Mouse (Mus musculus): ENCODE measurements around the gene BC048562.

The BC048562 gene

GRCm38 (mm10) chr9:108451170-108451493 is 14.8 kb downstream of the BC048562 start:
- peak; percentile 77 for DNase-seq

- DNase-seq: no peak
These were observed 15.4 kb downstream of the BC048562 start for GRCm38 (mm10) chr9:108451519-108452160.

GRCm38 (mm10) chr9:108452291-108452906 is 16.1 kb downstream of the BC048562 start:
- DNase-seq: peak; percentile 93

- DNase-seq: no peak
These were observed 16.6 kb downstream of the BC048562 start for GRCm38 (mm10) chr9:108452911-108453310.

- no peak for DNase-seq
These were observed 17.2 kb downstream of the BC048562 start for GRCm38 (mm10) chr9:108453458-108453857.

GRCm38 (mm10) chr9:108454429-108454828 is 18.1 kb downstream of the BC048562 start:
- DNase-seq: no peak

GRCm38 (mm10) chr9:108455747-108456571 is 19.7 kb downstream of the BC048562 start:
- DNase-seq: no peak

- DNase-seq: no peak
These were observed 20.7 kb downstream of the BC048562 start for GRCm38 (mm10) chr9:108456953-108457352.

GRCm38 (mm10) chr9:108459939-108460318 is 23.6 kb downstream of the BC048562 start:
- DNase-seq: no peak

- peak; percentile 87 for DNase-seq
These were observed 24.3 kb downstream of the BC048562 start, which contains the start of gene Ccdc71 for GRCm38 (mm10) chr9:108460319-108461178. Gene Ccdc71 (plus strand): TSS chr9:108460527.

GRCm38 (mm10) chr9:108461181-108461631 is 24.9 kb downstream of the BC048562 start, which contains the start of gene Klhdc8b:
Gene Klhdc8b (minus strand): TSS chr9:108461581.
- no peak for DNase-seq

- no peak for DNase-seq
These were observed 25.4 kb downstream of the BC048562 start for GRCm38 (mm10) chr9:108461675-108462074.

- no peak for DNase-seq
These were observed 25.9 kb downstream of the BC048562 start for GRCm38 (mm10) chr9:108462192-108462591.

- no peak for DNase-seq
These were observed 27.4 kb downstream of the BC048562 start for GRCm38 (mm10) chr9:108463713-108464112.

- DNase-seq: no peak
These were observed 29.9 kb downstream of the BC048562 start for GRCm38 (mm10) chr9:108466219-108466618.

GRCm38 (mm10) chr9:108469430-108469829 is 33.1 kb downstream of the BC048562 start:
- DNase-seq: no peak

GRCm38 (mm10) chr9:108469845-108470244 is 33.6 kb downstream of the BC048562 start:
- no peak for DNase-seq

- no peak for DNase-seq
These were observed 38.2 kb downstream of the BC048562 start for GRCm38 (mm10) chr9:108474528-108474927.

- peak; percentile 60 for DNase-seq
These were observed 42.4 kb downstream of the BC048562 start for GRCm38 (mm10) chr9:108478638-108479156.

GRCm38 (mm10) chr9:108479241-108479640 is 43.0 kb downstream of the BC048562 start:
- no peak for DNase-seq

- no peak for DNase-seq
These were observed 43.6 kb downstream of the BC048562 start, which contains the start of gene Lamb2 for GRCm38 (mm10) chr9:108479721-108480351. Gene Lamb2 (plus strand): TSS chr9:108479736.
